Mouse (Mus musculus): ENCODE results near the gene Dclk1.

DNA sequence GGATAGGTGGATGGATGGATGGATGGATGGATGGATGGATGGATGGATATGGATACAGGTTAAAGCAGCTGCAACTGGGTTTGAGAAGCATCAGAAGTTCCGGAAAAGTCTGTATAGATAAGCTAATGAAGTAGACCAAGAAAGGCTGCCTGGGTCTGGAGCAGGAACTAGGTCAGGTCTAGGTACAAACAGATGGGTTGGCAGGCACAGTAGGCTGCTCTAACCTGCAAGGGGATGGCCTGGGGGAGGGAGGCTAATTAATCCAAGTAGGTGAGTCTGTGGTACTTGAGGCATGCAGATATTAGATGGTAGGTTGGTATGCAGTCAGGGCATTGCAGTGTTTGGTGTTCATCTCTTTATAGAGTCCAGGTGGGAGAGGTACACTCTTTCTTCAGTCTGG, 299.6 kb downstream of the Dclk1 start:
- TF ChIP-seq CTCF (IDR thresholded peaks at IDR 0.05; ENCODE audit: low read depth) (no peak), EP300 (optimal IDR thresholded peaks at IDR 0.05) (no peak)
